Mouse (Mus musculus): ENCODE data around the gene Ptbp1. TPM values are rescaled to one million over a fixed set of nuclear protein-coding genes. Genes with fewer than 3 reads are reported as not detected.

Ptbp1 gene
- polyA plus RNA-seq, 1 experiment = 251 TPM

- H3K4me3 ChIP-seq (ENCODE audit: extremely low read depth, insufficient read depth, insufficient read length) = peak overlapping the region; percentile 34
- H3K27ac ChIP-seq (ENCODE audit: insufficient read depth, low read length) = peak overlapping the region; percentile 34; the same call in 1 of the 2 replicates
- peaks cover 36% of the 10 kb centered on the region for H3K36me3 ChIP-seq (ENCODE audit: control insufficient read depth, insufficient read depth, low read length)
- TF ChIP-seq POLR2A (IDR thresholded peaks at IDR 0.05; ENCODE audit: low read depth, low read length) (no peak), CTCF (IDR thresholded peaks at IDR 0.05; ENCODE audit: extremely low read depth, insufficient read depth, insufficient read length, insufficient replicate concordance) (no peak)
- H3K4me1 ChIP-seq (ENCODE audit: control insufficient read depth, insufficient read depth, insufficient read length) = peaks cover 34% of the 10 kb centered on the region
- no peak for DNase-seq (ENCODE audit: low read depth in 1 of 2, low spot score in 2 of 2)
- WGBS = 12% methylated on average over 7 of the region's 7 CpGs
- no peaks in the 10 kb centered on the region for H3K27me3 ChIP-seq (ENCODE audit: control insufficient read depth, insufficient read depth, low read length)
Observed at GRCm38 (mm10) chr10:79856704-79857451, 2.7 kb downstream of the Ptbp1 start.

GRCm38 (mm10) chr10:79857452-79857811, 3.2 kb downstream of the Ptbp1 start:
- H3K4me3 ChIP-seq (ENCODE audit: extremely low read depth, insufficient read depth, insufficient read length) = no peak overlapping the region; the same call in 1 of the 2 replicates
- 4% methylated on average over 4 of the region's 4 CpGs for WGBS
- H3K4me1 ChIP-seq (ENCODE audit: control insufficient read depth, insufficient read depth, insufficient read length) = peaks cover 28% of the 10 kb centered on the region
- DNase-seq (ENCODE audit: low read depth in 1 of 2, low spot score in 2 of 2) = peak; percentile 41 to 70
- peaks cover 41% of the 10 kb centered on the region for H3K36me3 ChIP-seq (ENCODE audit: control insufficient read depth, insufficient read depth, low read length)
- H3K27me3 ChIP-seq (ENCODE audit: control insufficient read depth, insufficient read depth, low read length) = no peaks in the 10 kb centered on the region
- TF ChIP-seq CTCF (IDR thresholded peaks at IDR 0.05; ENCODE audit: extremely low read depth, insufficient read depth, insufficient read length, insufficient replicate concordance) (no peak), POLR2A (IDR thresholded peaks at IDR 0.05; ENCODE audit: low read depth, low read length) (no peak)
- H3K27ac ChIP-seq (ENCODE audit: insufficient read depth, low read length) = peak overlapping the region; percentile 34; the same call in 1 of the 2 replicates

GRCm38 (mm10) chr10:79857894-79858293, 3.7 kb downstream of the Ptbp1 start:
- Histone ChIP-seq H3K27me3 (ENCODE audit: control insufficient read depth, insufficient read depth, low read length) (no peaks in the 10 kb centered on the region), H3K36me3 (ENCODE audit: control insufficient read depth, insufficient read depth, low read length) (peaks cover 46% of the 10 kb centered on the region), H3K4me3 (ENCODE audit: extremely low read depth, insufficient read depth, insufficient read length) (no peak overlapping the region), H3K4me1 (ENCODE audit: control insufficient read depth, insufficient read depth, insufficient read length) (peaks cover 24% of the 10 kb centered on the region), H3K27ac (ENCODE audit: insufficient read depth, low read length) (no peak overlapping the region)
- TF ChIP-seq CTCF (IDR thresholded peaks at IDR 0.05; ENCODE audit: extremely low read depth, insufficient read depth, insufficient read length, insufficient replicate concordance) = no peak
- TF ChIP-seq POLR2A (IDR thresholded peaks at IDR 0.05; ENCODE audit: low read depth, low read length) = no peak
- DNase-seq (ENCODE audit: low read depth in 1 of 2, low spot score in 2 of 2) = no peak
- 80% methylated on average over 2 of the region's 2 CpGs for WGBS

- Histone ChIP-seq H3K27me3 (ENCODE audit: control insufficient read depth, insufficient read depth, low read length) (no peaks in the 10 kb centered on the region), H3K36me3 (ENCODE audit: control insufficient read depth, insufficient read depth, low read length) (peaks cover 51% of the 10 kb centered on the region), H3K27ac (ENCODE audit: insufficient read depth, low read length) (no peak overlapping the region), H3K4me1 (ENCODE audit: control insufficient read depth, insufficient read depth, insufficient read length) (peaks cover 21% of the 10 kb centered on the region), H3K4me3 (ENCODE audit: extremely low read depth, insufficient read depth, insufficient read length) (no peak overlapping the region)
- no peak for DNase-seq (ENCODE audit: low read depth in 1 of 2, low spot score in 2 of 2)
- TF ChIP-seq CTCF (IDR thresholded peaks at IDR 0.05; ENCODE audit: extremely low read depth, insufficient read depth, insufficient read length, insufficient replicate concordance) (no peak), POLR2A (IDR thresholded peaks at IDR 0.05; ENCODE audit: low read depth, low read length) (no peak)
- WGBS = 63% methylated on average over 17 of the region's 17 CpGs
Observed at GRCm38 (mm10) chr10:79858416-79859074, 4.3 kb downstream of the Ptbp1 start.

GRCm38 (mm10) chr10:79859116-79859515, 4.9 kb downstream of the Ptbp1 start:
- H3K4me1 ChIP-seq (ENCODE audit: control insufficient read depth, insufficient read depth, insufficient read length) = peaks cover 21% of the 10 kb centered on the region
- TF ChIP-seq CTCF (IDR thresholded peaks at IDR 0.05; ENCODE audit: extremely low read depth, insufficient read depth, insufficient read length, insufficient replicate concordance) = no peak
- TF ChIP-seq POLR2A (IDR thresholded peaks at IDR 0.05; ENCODE audit: low read depth, low read length) = no peak
- DNase-seq (ENCODE audit: low read depth in 1 of 2, low spot score in 2 of 2) = no peak
- no peaks in the 10 kb centered on the region for H3K27me3 ChIP-seq (ENCODE audit: control insufficient read depth, insufficient read depth, low read length)
- no peak overlapping the region for H3K4me3 ChIP-seq (ENCODE audit: extremely low read depth, insufficient read depth, insufficient read length)
- WGBS = 81% methylated on average over 11 of the region's 11 CpGs
- no peak overlapping the region for H3K27ac ChIP-seq (ENCODE audit: insufficient read depth, low read length)
- peaks cover 51% of the 10 kb centered on the region for H3K36me3 ChIP-seq (ENCODE audit: control insufficient read depth, insufficient read depth, low read length)

GRCm38 (mm10) chr10:79860079-79860911, 6.1 kb downstream of the Ptbp1 start:
- 97% methylated on average over 26 of the region's 26 CpGs for WGBS
- Histone ChIP-seq H3K27ac (ENCODE audit: insufficient read depth, low read length) (no peak overlapping the region), H3K4me3 (ENCODE audit: extremely low read depth, insufficient read depth, insufficient read length) (no peak overlapping the region), H3K4me1 (ENCODE audit: control insufficient read depth, insufficient read depth, insufficient read length) (peaks cover 21% of the 10 kb centered on the region), H3K27me3 (ENCODE audit: control insufficient read depth, insufficient read depth, low read length) (no peaks in the 10 kb centered on the region), H3K36me3 (ENCODE audit: control insufficient read depth, insufficient read depth, low read length) (peaks cover 59% of the 10 kb centered on the region)
- TF ChIP-seq POLR2A (IDR thresholded peaks at IDR 0.05; ENCODE audit: low read depth, low read length) (no peak), CTCF (IDR thresholded peaks at IDR 0.05; ENCODE audit: extremely low read depth, insufficient read depth, insufficient read length, insufficient replicate concordance) (no peak)
- no peak for DNase-seq (ENCODE audit: low read depth in 1 of 2, low spot score in 2 of 2)

Data from spleen, adult 2 months (tissue).